Mouse (Mus musculus) gonadal fat pad, adult 2 months (tissue): ENCODE measurements around the gene Slc22a15. TPM values are rescaled to one million over a fixed set of nuclear protein-coding genes. Genes with fewer than 3 reads are reported as not detected.
"Not testable (repeated sequence)": the region's sequence is repeated elsewhere in the genome, so short reads cannot be mapped to it uniquely, and the experiment has no call there.

Experiments used
- DNase-seq: peaks from one replicate; pipeline ENCODE4 v3.0.0-alpha.2; 2012; ENCODE audit warnings: low read depth
- polyA plus RNA-seq: library from polyadenylated mRNA; depleted of rRNA; stranded (reverse); fragments of >200 nt; gene quantifications from 2 replicates; pipeline ENCODE4 v1.2.3, GENCODE M21; 2012

Slc22a15 gene
- polyA plus RNA-seq, 1 experiment: 2.7 TPM

DNA sequence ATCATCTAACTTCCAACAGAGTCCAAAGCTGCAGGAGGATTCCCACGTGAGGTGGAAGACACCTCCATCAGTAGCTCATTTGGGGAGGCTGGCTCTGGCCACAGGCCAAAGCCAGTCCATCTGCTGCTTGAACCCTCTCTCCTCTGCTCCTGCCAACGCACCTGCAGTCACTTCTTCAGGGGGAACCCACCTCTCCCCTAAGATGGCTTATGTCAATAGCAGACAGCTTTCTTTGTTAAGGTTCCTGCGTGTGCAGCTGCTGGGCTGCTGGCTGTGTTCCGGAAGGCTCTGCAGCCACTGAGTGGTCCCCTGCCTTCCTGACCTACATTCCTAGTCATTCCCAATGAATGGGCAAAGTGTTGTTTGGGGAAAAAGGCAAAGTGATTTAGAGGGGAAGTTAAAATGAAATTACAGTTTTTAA lies 57.2 kb downstream of the Slc22a15 start:
- no peak for DNase-seq

DNA sequence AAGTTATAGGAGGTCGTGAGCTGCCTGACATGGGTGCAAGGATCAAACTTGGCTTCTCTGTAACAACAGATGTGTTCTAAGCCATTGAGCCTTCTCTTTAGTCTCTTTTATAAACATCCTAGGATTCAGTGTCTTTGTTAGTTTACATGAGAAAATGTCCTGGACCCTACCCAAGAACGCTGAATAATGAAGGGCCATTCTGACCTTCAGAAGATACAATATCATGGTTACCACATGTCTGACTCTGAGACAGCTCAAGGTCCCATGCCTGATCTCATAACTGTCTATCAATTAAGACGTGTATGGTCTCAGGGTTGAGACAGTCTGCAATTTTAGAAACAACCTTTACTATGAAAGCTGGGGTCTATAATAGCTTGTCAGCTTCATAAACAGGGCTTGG lies 62.4 kb downstream of the Slc22a15 start:
- no peak for DNase-seq

DNA sequence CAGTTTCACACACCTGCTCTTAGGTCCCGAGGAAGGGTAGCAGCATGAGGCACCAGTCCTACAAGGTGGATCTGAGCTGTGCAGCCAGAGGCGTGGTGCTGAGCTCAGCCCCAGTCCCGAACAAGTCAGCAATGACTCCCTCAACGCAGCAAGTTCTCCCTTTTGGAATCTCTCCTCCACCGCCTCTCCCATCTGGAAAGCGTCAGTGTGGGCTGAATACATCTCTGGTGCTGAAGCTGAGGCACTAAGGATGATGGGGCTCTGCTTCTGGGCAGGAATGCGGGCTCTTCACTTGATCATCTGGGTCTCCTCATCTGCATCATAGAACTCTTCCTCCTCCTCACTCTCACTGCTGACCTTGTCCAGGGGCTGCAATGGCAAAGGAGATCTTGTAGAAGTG lies 64.1 kb downstream of the Slc22a15 start:
- no peak for DNase-seq

DNA sequence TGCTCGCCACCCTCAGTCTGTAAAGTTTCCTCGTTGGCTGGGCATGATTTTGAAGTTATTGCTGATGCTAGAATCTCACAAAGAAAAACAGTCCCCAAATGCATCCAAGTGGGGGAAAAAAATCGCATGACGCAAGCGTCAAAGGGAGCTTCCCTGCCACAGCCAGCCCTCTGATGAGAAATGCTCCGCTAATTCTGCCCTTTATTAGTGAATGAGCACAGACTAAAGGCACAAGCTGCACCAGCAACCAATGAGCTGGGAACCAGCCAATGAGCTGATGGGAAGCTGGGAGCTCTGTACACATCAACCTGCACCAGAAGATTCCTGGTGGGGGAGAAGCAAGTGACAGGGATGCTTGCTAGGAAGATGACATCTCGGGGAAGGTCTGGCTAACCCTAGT lies 64.5 kb downstream of the Slc22a15 start:
- DNase-seq: no peak

DNA sequence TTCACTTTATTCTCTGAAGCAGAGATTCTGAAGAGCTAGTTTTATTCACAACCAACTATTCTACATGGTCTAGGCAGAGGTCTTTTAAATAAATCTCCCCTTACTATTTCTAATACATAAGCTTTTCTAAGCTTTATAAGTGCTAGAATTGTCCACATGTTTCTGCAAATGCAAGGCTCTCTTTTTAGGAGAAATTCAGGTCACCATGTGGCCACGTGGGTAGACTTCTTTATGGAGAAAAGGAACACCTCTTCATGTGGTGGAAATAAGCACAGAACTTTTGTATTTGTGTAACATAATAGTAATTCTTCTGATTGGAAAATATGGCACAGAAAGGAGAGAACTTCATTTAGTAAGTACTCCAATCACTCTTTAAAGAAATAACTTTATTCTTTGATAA lies 70.2 kb downstream of the Slc22a15 start:
- DNase-seq: no peak

DNA sequence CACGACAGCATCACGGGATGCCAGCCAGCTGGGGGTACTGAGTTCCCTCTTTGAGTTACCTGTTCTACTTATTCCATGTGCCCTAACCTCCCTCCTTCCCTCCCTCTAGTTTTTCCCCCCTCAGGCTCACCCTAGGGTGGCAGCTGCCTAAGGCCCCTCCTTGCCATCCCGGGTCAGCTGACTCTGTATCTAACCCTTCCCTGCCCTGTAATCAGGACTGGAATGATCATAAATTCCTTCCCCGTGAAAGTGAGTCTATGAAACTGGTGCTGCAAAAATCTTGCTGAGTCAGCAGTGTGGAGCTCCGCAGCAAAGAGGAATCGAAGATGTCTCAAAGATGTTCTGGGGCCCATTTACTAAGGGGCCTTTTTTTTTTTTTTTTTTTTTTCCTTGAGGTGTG lies 72.9 kb downstream of the Slc22a15 start:
- no peak for DNase-seq

DNA sequence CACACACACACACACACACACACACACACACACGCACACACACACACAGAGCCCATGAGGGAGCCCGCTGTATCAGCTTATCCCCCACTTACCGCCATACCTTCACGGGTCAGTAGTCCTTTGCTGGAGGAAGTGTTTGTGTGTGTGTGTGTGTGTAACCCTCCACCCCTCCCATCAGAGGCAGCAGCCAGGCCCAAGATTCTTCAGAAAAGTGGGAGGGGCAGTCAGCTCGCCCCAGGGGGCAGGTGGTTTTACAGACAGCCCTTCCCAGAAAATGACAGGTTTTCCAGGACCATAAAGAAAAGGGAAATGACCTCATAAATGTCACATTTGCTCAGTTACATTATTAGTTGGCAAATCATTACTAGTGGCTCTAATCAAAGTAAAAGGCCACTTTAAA lies 75.4 kb downstream of the Slc22a15 start, which contains the start of gene Mab21l3:
Mab21l3 (minus strand) TSS at position 144 of the 400 bp plus-strand sequence.
- DNase-seq: no peak

DNA sequence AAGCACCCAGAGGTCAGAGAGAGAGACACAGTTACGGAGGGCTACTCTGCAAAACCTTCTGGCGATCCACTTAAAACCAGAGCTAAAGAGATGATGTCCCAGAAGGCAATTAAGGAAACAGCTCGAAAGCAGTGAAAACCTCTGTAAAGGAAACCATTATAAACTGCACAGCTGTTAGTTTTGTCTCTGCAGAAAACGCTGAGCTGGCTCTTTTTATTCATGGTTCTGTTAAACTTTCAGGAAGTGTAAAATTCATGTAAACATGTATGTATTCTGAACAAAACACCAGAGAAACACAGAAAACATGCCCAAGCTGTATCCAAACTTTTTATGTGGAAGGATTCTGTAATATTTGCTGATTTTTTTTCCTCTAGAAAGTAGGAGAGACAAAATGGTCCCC lies 78.2 kb downstream of the Slc22a15 start:
- no peak for DNase-seq

DNA sequence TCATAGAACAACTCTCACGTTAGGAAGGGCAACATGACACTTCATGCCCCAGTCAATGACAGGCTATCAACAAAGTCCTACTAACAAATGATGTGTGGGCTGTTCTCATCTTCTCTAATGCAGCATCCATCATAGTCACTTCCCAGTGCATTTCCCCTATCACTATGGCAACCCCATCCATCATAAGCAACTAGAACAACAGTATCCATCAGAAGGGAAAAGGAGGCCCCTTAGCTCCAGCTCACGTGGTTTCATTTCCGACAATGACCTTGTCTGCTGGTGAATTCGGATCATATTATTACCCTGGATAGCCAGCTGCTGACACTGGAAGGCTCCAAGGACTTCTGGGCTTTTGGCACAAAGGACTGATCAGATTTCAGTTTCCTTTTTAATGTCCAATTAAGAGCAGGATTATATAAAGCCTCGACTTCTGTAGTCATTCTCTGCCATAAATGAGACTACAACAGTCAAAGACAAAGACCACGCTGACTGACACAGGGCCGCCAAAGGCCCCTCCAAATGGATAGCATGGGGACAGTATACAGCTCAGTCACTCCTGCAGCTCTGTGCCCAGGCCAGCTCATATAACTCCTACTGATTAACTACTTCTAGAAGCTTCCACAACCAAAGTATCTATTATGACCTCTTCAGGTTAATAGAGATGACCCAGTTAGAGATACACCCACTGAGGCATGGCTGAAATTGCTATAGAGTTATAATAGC lies 81.7 kb downstream of the Slc22a15 start:
- DNase-seq: no peak

DNA sequence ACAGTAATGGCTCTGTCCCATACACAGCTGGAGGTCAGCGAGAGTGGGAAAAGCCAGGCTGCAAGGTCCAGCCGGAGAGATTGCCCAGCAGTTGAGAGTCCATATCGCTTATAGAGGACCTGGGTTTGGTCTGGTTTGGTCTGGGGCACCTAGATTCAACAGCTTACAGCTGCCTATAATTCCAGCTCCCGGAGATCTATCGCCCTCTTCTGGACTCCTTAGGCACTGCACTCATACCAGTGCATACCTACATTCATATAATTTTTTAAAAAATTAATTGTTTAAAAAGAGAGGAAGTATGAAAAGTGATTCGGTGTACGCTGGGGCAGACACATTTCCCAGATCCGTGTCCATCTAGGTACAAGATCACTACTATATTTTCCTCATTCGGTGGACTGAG lies 84.9 kb downstream of the Slc22a15 start:
- no peak for DNase-seq

DNA sequence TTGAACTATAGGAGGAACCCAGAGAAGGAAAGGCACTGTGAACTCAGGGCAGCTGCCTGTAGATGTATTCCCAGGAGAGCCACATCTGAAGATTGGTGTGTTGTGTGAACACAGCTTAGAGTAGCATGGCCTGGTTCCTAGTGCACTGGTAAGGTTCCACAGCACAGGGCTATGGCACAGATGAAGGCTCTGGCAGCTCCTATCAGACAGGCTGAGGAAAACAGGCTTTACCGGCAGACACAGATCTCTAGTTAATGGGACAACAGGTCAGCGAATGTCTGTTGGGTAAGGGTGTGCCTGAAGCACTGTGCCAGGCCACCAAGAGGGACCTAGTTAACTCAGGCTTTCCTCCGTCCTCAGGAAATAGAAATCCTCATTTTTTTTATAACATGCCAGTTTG lies 87.3 kb downstream of the Slc22a15 start:
- DNase-seq: no peak

DNA sequence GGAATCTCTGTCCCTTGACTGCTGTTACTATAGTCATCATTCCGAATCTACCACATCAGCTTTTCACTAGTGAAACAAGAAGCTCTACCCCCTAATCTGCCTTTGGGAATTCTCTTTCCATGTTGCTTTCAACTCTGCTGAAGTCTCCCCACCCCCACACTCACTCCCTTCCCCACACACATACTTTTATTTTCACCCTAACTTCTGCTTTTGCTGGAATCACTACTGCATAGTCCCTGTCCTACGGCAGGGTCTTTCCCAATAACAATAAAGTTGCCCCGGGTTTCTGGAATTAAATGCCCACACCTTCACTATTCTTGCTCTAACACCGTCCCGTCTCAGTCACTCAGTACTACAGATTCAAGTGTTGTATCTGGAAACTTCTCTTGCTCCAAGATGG lies 87.7 kb downstream of the Slc22a15 start:
- DNase-seq: no peak

DNA sequence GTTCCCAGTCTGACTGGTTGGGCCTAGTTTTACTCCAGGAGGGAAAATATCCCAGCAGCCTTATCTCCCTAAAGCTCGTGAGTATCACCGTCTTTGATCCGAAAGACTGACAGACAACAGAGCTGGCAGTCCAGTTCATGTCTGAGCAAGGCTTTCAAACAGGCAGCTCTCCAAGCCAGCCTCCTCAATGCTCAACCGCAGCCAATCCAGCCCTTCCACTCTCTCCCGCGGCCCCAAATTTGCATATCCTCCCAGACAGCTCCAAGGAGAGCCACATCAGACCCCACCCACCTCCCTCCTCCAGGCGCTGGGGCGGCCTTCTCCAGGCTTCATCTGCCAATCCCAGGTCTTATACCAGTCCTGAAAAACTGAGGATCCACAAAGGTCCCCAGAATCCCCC lies 88.2 kb downstream of the Slc22a15 start:
- no peak for DNase-seq

DNA sequence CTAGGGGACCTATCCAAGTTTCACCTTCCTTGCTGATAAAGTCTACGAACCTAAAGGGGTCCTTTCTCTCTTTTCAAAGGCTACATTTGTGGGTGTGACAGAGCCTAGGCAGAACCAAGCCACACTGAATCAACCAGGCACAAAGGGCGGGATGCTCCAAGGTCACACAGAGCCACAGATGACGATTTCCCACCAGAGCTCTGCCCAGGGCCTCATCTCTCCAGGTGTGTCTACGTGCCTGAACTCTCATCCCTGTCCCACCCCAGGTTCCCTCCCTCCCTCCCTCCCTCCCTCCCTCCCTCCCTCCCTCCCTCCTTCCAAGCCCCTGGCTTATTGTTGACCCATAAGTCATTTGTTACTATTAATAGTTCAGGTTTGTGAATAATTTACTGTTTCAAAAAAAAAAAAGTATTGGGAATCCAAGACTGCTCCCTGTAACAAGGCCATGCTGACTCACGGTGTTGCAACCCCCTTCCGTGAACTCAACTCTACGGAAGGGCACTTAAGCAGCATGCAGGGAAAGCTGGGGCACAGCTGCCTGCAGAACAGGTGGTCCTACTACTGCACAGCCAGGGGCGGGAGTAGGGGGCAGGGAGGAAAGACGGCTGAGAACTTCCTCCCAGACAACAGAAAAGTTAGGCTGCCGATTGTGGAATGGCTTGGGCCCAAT lies 92.9 kb downstream of the Slc22a15 start:
- no peak for DNase-seq

DNA sequence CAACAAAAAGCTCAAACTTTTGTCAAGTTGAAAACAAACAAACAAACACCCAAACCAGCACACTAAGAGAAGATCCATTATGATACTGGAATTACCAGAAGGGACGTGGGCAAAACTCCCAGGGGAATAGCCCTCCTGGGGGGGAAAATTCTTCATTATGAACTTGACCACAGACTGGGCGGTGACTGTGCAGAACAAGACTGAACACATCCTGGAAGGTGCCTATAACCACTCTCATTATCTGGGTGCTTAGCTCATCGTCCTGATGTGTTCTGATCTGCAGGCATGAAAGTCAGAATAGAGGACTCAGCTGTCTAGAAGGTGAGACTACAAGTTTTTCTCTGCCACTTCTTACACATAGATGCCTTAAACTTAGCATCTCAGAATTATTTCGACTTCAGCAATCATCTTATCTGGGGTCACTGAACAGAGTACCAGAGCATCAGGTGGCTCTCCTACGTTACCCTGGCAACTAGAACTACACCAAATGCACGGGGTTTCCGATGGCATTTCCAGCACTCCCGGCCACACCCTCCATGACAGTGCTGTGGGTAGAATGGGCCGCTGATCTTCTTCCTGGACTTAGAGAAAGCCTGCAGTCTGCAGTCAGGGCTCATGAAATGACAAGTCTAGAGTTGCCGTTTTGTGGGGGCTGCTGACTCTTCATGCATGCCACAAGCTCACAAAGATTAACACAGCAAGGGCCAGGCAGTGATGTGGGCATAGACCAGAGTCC lies 94.2 kb downstream of the Slc22a15 start:
- no peak for DNase-seq

DNA sequence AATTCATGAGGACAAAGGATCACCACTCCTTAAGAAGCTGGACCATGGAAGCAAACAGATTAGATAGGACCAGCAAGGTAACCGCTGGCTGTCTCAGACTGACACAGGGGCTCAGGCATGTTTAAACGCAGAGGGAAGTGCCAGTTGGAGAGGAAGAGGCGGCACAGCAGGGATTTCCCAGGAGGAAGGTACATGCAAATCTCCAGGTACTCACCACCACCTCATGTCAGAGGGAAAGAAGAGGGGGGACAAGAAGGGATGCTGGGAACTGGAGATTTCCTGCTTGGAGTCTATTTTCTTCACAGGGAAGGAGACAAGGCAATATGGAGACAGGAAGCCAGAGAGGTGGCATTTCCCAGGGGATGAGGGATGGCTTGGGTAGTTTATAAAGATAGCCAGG lies 95.7 kb downstream of the Slc22a15 start:
- DNase-seq: no peak

DNA sequence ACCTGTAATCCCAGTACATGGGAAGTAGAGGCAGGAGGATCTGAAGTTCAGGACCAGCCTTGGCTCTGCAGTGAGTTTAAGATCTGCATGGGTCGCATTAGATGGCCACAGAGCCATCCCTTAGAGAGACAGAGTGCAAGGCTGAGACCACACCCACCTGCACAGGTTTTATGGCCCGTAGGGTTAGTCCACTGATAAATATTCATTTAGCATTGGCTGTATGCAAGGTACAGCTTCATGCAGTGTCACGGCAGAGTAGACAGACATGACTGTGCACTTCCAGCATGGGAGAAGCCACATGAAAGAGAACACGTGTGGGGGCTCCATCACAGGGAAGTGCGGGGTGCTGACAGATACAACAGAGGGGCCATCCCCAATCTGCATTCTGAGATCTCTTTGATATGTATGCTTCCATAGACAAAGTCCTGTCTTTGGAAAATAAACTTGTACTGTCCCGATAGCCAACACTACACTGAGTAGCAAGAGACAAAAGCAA lies 97.0 kb downstream of the Slc22a15 start:
- no peak for DNase-seq

DNA sequence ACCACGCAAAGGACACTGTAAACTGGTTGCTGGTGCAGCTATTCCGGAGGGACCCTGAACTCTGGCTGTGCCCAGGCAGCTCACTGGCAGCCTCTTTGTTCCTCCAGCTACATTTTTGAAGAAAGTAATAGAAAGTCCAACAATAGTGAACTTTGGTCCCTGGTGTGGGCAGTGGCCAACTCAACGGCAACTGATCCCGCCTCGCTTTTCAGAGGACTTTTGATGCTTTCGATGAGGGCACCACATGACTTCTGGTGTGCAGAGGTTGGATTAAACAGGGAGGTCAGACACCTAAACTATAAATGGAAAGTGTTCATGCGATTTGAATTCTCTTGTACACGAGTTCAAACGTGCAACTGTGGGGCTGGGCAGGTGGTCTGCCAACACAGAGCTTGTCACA lies 99.9 kb downstream of the Slc22a15 start:
- DNase-seq: no peak

DNA sequence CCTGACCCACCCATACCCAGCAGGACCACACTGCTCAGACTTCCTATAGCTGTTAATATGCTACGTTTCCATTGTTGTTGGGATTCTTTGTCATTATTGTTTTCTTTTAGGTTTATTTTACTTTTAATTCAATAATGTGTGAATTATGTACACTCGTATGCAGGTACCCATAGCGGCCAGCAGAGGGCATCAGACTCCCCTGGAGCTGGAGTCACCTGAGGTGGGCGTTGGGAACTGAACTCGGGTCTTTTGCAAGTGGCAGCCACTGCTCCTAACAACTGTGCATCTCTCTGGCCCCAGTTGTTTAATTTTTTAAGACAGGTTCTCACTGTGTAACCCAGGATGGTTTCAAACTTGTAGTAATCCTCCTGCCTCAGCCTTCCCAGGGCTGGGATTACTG lies 102.2 kb downstream of the Slc22a15 start:
- no peak for DNase-seq

DNA sequence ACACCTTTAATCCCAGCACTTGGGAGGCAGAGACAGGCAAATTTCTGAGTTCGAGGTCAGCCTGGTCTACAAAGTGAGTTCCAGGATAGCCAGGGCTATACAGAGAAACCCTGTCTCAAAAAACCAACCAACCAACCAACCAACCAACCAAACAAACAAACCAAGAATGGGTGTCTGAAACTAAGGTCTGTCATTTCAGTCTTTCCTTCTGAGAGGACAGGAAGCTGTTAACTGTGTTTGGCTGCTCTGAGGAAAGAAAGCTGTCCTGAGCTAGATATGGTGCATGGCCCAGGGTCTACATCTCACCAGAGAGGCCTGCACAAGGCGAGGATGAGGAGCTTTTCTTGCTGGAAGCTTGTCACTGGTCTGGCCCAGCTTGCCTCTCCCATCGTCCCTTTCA lies 103.5 kb downstream of the Slc22a15 start:
- not testable (repeated sequence) for DNase-seq

DNA sequence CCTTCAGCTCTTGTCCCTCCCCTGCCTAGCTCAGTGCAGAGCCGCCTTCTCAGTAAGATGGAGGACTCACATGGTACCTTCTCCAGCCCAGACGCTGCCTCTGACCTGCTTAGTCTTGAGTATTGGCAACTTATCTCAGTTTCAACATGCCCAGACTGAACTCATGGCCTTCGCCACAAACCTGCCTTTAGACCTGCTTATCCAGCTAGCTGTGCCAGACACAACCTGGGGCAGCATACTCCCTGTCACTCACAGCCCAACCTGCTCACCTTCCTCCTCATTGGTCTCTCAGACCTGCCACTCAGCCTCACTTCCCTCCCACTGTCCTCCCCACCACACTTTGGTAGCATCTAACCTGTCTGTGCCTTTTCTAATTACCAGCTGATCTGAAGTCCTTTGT lies 108.2 kb downstream of the Slc22a15 start:
- DNase-seq: peak; percentile 98

DNA sequence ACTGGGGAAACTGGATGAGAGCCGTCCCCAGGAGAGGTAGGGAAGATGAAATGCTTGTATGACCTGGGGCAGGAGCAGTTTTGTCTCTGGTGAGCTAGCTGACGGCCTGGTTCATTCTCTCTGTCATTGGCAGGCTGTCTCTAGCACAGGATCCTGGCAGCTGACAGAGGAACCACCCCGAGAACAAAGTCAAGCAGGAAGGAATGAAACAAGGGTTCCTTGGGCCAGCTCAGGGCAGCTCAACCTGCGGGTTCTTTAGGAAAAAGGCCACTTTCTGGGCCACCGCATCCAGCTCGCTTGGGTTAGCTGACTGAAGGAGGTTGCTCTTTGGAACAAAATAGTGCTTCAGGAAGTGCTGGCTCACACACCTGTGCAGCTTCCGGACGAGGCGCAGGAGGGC lies 109.5 kb downstream of the Slc22a15 start:
- DNase-seq: no peak
